Mouse (Mus musculus): ENCODE measurements around the gene Sh2d6.

DNA sequence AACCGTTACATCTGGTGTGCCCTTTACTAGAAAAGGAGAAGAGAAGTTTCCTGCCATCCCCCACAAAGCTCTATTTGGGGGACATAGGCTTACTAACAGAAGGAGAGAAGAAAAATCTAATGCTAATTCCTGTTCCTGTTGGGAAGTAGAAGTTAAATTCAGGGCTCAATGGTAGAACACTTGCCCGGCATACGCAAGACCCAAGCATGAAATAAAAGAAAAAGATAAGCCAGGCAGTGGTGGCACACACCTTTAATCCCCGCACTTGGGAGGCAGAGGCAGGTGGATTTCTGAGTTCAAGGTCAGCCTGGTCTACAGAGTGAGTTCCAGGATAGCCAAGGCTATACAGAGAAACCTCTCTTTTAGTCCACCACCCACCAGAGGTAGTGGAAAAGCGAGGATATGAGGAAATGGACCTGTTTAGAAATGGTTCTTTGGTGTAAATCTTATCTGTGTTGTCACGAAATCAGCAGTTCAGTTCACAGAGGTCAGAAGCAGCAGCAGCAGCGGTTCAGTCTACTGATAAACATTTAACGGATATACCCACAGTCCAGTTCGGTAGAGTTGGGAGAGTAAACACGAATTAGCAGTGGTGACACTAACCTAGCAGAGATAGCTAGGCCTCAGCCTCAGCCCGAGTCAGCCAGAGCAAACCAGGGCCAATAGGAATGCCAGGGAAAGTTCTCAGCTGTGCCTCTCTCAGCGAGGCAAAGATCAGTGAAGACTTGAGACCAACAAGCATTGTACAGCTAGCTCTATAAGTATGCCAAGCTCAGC lies 41.7 kb downstream of the Sh2d6 start:
- TF ChIP-seq POLR2A (IDR thresholded peaks at IDR 0.05; ENCODE audit: low read depth, low read length) (no peak), CTCF (conservative IDR thresholded peaks at IDR 0.05; ENCODE audit: insufficient read depth, insufficient read length, low read depth, low read length) (no peak)

All from kidney, adult 2 months (tissue).